Mouse (Mus musculus) kidney, adult 2 months (tissue): ENCODE results near the gene Hnrnpa3. TPM values are rescaled to one million over a fixed set of nuclear protein-coding genes. Genes with fewer than 3 reads are reported as not detected.

Source experiments
- DNase-seq: peaks from one replicate; pipeline ENCODE4 v3.0.0; 2021
- H3K27ac ChIP-seq: fragments of 200-500 bp; 2 replicates; pipeline ENCODE4 v1.5.1; 2012; ENCODE audit warnings: low read depth, low read length, control low read depth, inconsistent platforms; ENCODE audit not compliant: insufficient read depth
- H3K27me3 ChIP-seq: fragments of 200-500 bp; replicated peaks from 2 replicates; pipeline ENCODE4 v1.6.1; 2012; ENCODE audit warnings: mild to moderate bottlenecking, moderate library complexity, low read length, inconsistent platforms; ENCODE audit not compliant: control insufficient read depth, insufficient read depth
- H3K36me3 ChIP-seq: fragments of 200-500 bp; 2 replicates; pipeline ENCODE4 v1.6.1; 2012; ENCODE audit warnings: mild to moderate bottlenecking, moderate library complexity, low read length, inconsistent platforms; ENCODE audit not compliant: control insufficient read depth, insufficient read depth
- H3K4me1 ChIP-seq: fragments of 200-500 bp; 2 replicates; pipeline ENCODE4 v1.6.1; 2011; ENCODE audit warnings: low read length; ENCODE audit not compliant: control insufficient read depth, insufficient read depth
- H3K4me3 ChIP-seq: fragments of 200-500 bp; 2 replicates; pipeline ENCODE4 v1.5.1; 2011; ENCODE audit warnings: mild to moderate bottlenecking, low read depth, low read length, control low read depth; ENCODE audit not compliant: insufficient read depth
- CTCF ChIP-seq: fragments of 200-500 bp; conservative IDR thresholded peaks from 2 replicates; pipeline ENCODE4 v1.5.1; 2011; ENCODE audit warnings: low read depth, mild to moderate bottlenecking, control low read depth, low read length, moderate library complexity, mixed read lengths; ENCODE audit not compliant: insufficient read depth, insufficient read length
- POLR2A ChIP-seq: fragments of 200-500 bp; IDR thresholded peaks from one replicate; pipeline ENCODE4 v1.6.1; 2011; ENCODE audit warnings: low read depth, low read length, control low read depth
- WGBS: fragments of 180-500 bp; shearing (Covaris S2); methylation state at CpG from one replicate; pipeline ENCODE4 v1.1.7; 2018; 5-methylcytosine and 5-hydroxymethylcytosine counted together
- polyA plus RNA-seq: library from polyadenylated mRNA; depleted of rRNA; stranded (reverse); fragments of >200 nt; gene quantifications from 2 replicates; pipeline ENCODE4 v1.2.3, GENCODE M21; 2012

The Hnrnpa3 gene
- polyA plus RNA-seq, 1 experiment: 34.0 TPM

GRCm38 (mm10) chr2:75653150-75653549, 5.9 kb upstream of the Hnrnpa3 start:
- Histone ChIP-seq H3K4me1 (peaks cover 5% of the 10 kb centered on the region), H3K36me3 (peaks cover 2% of the 10 kb centered on the region; the same call in 1 of the 2 replicates), H3K27ac (no peak overlapping the region), H3K4me3 (no peak overlapping the region), H3K27me3 (no peaks in the 10 kb centered on the region)
- no peak for DNase-seq
- TF ChIP-seq CTCF (no peak), POLR2A (no peak)

- Histone ChIP-seq H3K36me3 (peaks cover 2% of the 10 kb centered on the region; the same call in 1 of the 2 replicates), H3K27me3 (no peaks in the 10 kb centered on the region), H3K4me3 (no peak overlapping the region), H3K4me1 (peaks cover 5% of the 10 kb centered on the region), H3K27ac (no peak overlapping the region)
- peak; percentile 34 for DNase-seq
- 38% methylated on average over 1 of the region's 1 CpGs for WGBS
- TF ChIP-seq CTCF: no peak
- no peak for TF ChIP-seq POLR2A
Measured at GRCm38 (mm10) chr2:75654679-75655078, 4.4 kb upstream of the Hnrnpa3 start.

GRCm38 (mm10) chr2:75656924-75657323, 2.1 kb upstream of the Hnrnpa3 start:
- WGBS: 88% methylated on average over 5 of the region's 5 CpGs
- TF ChIP-seq POLR2A (no peak), CTCF (no peak)
- Histone ChIP-seq H3K4me3 (no peak overlapping the region), H3K27me3 (no peaks in the 10 kb centered on the region), H3K4me1 (peaks cover 14% of the 10 kb centered on the region), H3K27ac (0 out of 2 replicates have a peak overlapping the region, but pooled peaks have one; percentile 32), H3K36me3 (no peaks in the 10 kb centered on the region; the same call in 1 of the 2 replicates)
- DNase-seq: no peak

- Histone ChIP-seq H3K36me3 (peaks cover 5% of the 10 kb centered on the region), H3K27ac (peak overlapping the region; percentile 98), H3K4me3 (peak overlapping the region; percentile 67), H3K4me1 (peaks cover 14% of the 10 kb centered on the region), H3K27me3 (no peaks in the 10 kb centered on the region)
- TF ChIP-seq CTCF: no peak
- no peak for TF ChIP-seq POLR2A
- WGBS: 4% methylated on average over 18 of the region's 18 CpGs
- DNase-seq: peak; percentile 54
Measured at GRCm38 (mm10) chr2:75657907-75658691, 962 bp upstream of the Hnrnpa3 start.

- Histone ChIP-seq H3K27me3 (no peaks in the 10 kb centered on the region), H3K4me3 (peak overlapping the region; percentile 79), H3K36me3 (peaks cover 13% of the 10 kb centered on the region), H3K27ac (peak overlapping the region; percentile 93), H3K4me1 (peaks cover 14% of the 10 kb centered on the region)
- TF ChIP-seq CTCF (no peak), POLR2A (no peak)
- peak; percentile 95 for DNase-seq
- WGBS: under 1% methylated on average over 47 of the region's 47 CpGs
Measured at GRCm38 (mm10) chr2:75659629-75659960, 534 bp downstream of the Hnrnpa3 start.

- WGBS: 3% methylated on average over 15 of the region's 15 CpGs
- peaks cover 14% of the 10 kb centered on the region for H3K4me1 ChIP-seq
- TF ChIP-seq POLR2A (no peak), CTCF (no peak)
- no peaks in the 10 kb centered on the region for H3K27me3 ChIP-seq
- H3K27ac ChIP-seq: peak overlapping the region; percentile 93; the same call in 1 of the 2 replicates
- H3K4me3 ChIP-seq: peak overlapping the region; percentile 79
- DNase-seq: no peak
- peaks cover 14% of the 10 kb centered on the region for H3K36me3 ChIP-seq
Measured at GRCm38 (mm10) chr2:75660255-75660948, 1.3 kb downstream of the Hnrnpa3 start.

- DNase-seq: no peak
- peaks cover 14% of the 10 kb centered on the region for H3K36me3 ChIP-seq
- no peaks in the 10 kb centered on the region for H3K27me3 ChIP-seq
- no peak for TF ChIP-seq CTCF
- no peak for TF ChIP-seq POLR2A
- H3K4me1 ChIP-seq: peaks cover 14% of the 10 kb centered on the region
- H3K4me3 ChIP-seq: no peak overlapping the region
- no peak overlapping the region for H3K27ac ChIP-seq
- 8% methylated on average over 2 of the region's 2 CpGs for WGBS
Measured at GRCm38 (mm10) chr2:75661106-75661505, 2.0 kb downstream of the Hnrnpa3 start.
